Mouse (Mus musculus) CH12.LX (cell line): ENCODE data around the gene E2f3. TPM values are rescaled to one million over a fixed set of nuclear protein-coding genes. Genes with fewer than 3 reads are reported as not detected.

ENCODE experiments used
- DNase-seq: peaks from one replicate; pipeline ENCODE4 v3.0.0-alpha.2; 2013; ENCODE audit errors: extremely low read depth
- H3K27ac ChIP-seq: 2 replicates; pipeline ENCODE4 v1.5.1; 2012; ENCODE audit warnings: low read depth, mild to moderate bottlenecking, control low read depth, moderate library complexity; ENCODE audit not compliant: insufficient read depth
- H3K27me3 ChIP-seq: replicated peaks from 2 replicates; pipeline ENCODE3; 2012; ENCODE audit warnings: inconsistent platforms
- H3K36me3 ChIP-seq, 2 experiments: replicated peaks in 1 of 2; 2 replicates each; pipeline versions ENCODE3 to v1.6.1; 2012; ENCODE audit warnings: inconsistent platforms in 1 of 2, low read length in 1 of 2, mild to moderate bottlenecking in 1 of 2, mixed read lengths in 1 of 2, moderate library complexity in 1 of 2; ENCODE audit not compliant: control insufficient read depth in 1 of 2, insufficient read depth in 1 of 2
- H3K4me1 ChIP-seq, 2 experiments: 2 replicates each; pipeline ENCODE4 v1.6.1; 2012; ENCODE audit warnings: inconsistent platforms in 1 of 2, moderate library complexity in 1 of 2; ENCODE audit not compliant: insufficient read depth in 2 of 2, control insufficient read depth in 1 of 2
- H3K4me2 ChIP-seq: 2 replicates; pipeline ENCODE4 v1.6.1; 2012; ENCODE audit warnings: low read depth, mild to moderate bottlenecking, control low read depth; ENCODE audit not compliant: poor library complexity, insufficient read depth, severe bottlenecking
- H3K4me3 ChIP-seq, 3 experiments: fragments of 150-350 bp in 1 of 3; sonication (generic) in 1 of 3; replicated peaks in 1 of 3; 2 replicates each; pipeline versions ENCODE3 to v1.5.1; 2011 to 2012; ENCODE audit warnings: low read depth in 2 of 3, low read length in 2 of 3, mild to moderate bottlenecking in 2 of 3, moderate library complexity in 2 of 3, control low read depth in 1 of 3, improper control_type of control experiment in 1 of 3, inconsistent platforms in 1 of 3, mixed read lengths in 1 of 3; ENCODE audit not compliant: poor library complexity in 1 of 3
- H3K79me2 ChIP-seq: replicated peaks from 2 replicates; pipeline ENCODE4 v1.6.1; 2012; ENCODE audit warnings: mild to moderate bottlenecking, moderate library complexity; ENCODE audit not compliant: control insufficient read depth, poor library complexity, insufficient read depth, severe bottlenecking; ENCODE audit errors: extremely low read depth
- H3K9ac ChIP-seq: 2 replicates; pipeline ENCODE4 v1.6.1; 2012; ENCODE audit warnings: low read depth, mild to moderate bottlenecking, control low read depth, moderate library complexity; ENCODE audit not compliant: insufficient read depth
- H3K9me3 ChIP-seq: replicated peaks from 2 replicates; pipeline ENCODE3; 2012; ENCODE audit warnings: low read length, inconsistent platforms, mixed read lengths
- CHD2 ChIP-seq: IDR thresholded peaks from 2 replicates; pipeline ENCODE4 v1.6.1; 2011; ENCODE audit warnings: low read length, improper control_type of control experiment
- E2F4 ChIP-seq: IDR thresholded peaks from 2 replicates; pipeline ENCODE4 v1.6.1; 2011; ENCODE audit warnings: low read depth, low read length, improper control_type of control experiment; ENCODE audit not compliant: insufficient replicate concordance
- EP300 ChIP-seq: IDR thresholded peaks from 2 replicates; pipeline ENCODE4 v1.6.1; 2011; ENCODE audit warnings: low read length, improper control_type of control experiment
- ETS1 ChIP-seq: conservative IDR thresholded peaks from 2 replicates; pipeline ENCODE4 v1.6.1; 2012; ENCODE audit warnings: low read depth, mild to moderate bottlenecking, inconsistent platforms, low read length, improper control_type of control experiment, moderate library complexity
- GABPA ChIP-seq: IDR thresholded peaks from 2 replicates; pipeline ENCODE4 v1.6.1; 2012; ENCODE audit warnings: low read depth, low read length, improper control_type of control experiment, inconsistent platforms; ENCODE audit not compliant: insufficient replicate concordance
- IRF4 ChIP-seq: IDR thresholded peaks from 2 replicates; pipeline ENCODE4 v1.6.1; 2014; ENCODE audit warnings: low read depth, mild to moderate bottlenecking, inconsistent platforms, low read length, improper control_type of control experiment
- JUND ChIP-seq: conservative IDR thresholded peaks from 2 replicates; pipeline ENCODE4 v1.6.1; 2011; ENCODE audit warnings: low read depth, low read length, improper control_type of control experiment
- MAFK ChIP-seq: IDR thresholded peaks from 2 replicates; pipeline ENCODE4 v1.6.1; 2011; ENCODE audit warnings: low read length, improper control_type of control experiment; ENCODE audit not compliant: insufficient replicate concordance
- MAZ ChIP-seq: IDR thresholded peaks from 2 replicates; pipeline ENCODE4 v1.6.1; 2012; ENCODE audit warnings: low read depth, mild to moderate bottlenecking, inconsistent platforms, low read length, improper control_type of control experiment, moderate library complexity
- MXI1 ChIP-seq: IDR thresholded peaks from 2 replicates; pipeline ENCODE4 v1.6.1; 2011; ENCODE audit warnings: mild to moderate bottlenecking, low read depth, low read length, improper control_type of control experiment
- NELFE ChIP-seq: IDR thresholded peaks from 2 replicates; pipeline ENCODE4 v1.6.1; 2011; ENCODE audit warnings: low read depth, low read length, improper control_type of control experiment
- PAX5 ChIP-seq: IDR thresholded peaks from 2 replicates; pipeline ENCODE4 v1.6.1; 2012; ENCODE audit warnings: low read length, inconsistent platforms, mixed read lengths
- POLR2AphosphoS2 ChIP-seq: IDR thresholded peaks from 2 replicates; pipeline ENCODE4 v1.6.1; 2011; ENCODE audit warnings: low read depth, low read length, improper control_type of control experiment
- RAD21 ChIP-seq: IDR thresholded peaks from 2 replicates; pipeline ENCODE4 v1.6.1; 2011; ENCODE audit warnings: low read depth, mild to moderate bottlenecking, low read length, improper control_type of control experiment, moderate library complexity
- RCOR1 ChIP-seq: conservative IDR thresholded peaks from 2 replicates; pipeline ENCODE4 v1.6.1; 2012; ENCODE audit warnings: low read depth, mild to moderate bottlenecking, inconsistent platforms, low read length, improper control_type of control experiment
- SMC3 ChIP-seq: IDR thresholded peaks from 2 replicates; pipeline ENCODE4 v1.6.1; 2011; ENCODE audit warnings: low read depth, low read length, improper control_type of control experiment
- TBP ChIP-seq: conservative IDR thresholded peaks from 2 replicates; pipeline ENCODE4 v1.6.1; 2011; ENCODE audit warnings: low read depth, low read length, improper control_type of control experiment
- ZC3H11A ChIP-seq: IDR thresholded peaks from 2 replicates; pipeline ENCODE4 v1.6.1; 2012; ENCODE audit warnings: low read depth, mild to moderate bottlenecking, inconsistent platforms, low read length, improper control_type of control experiment
- ZKSCAN1 ChIP-seq: IDR thresholded peaks from 2 replicates; pipeline ENCODE4 v1.6.1; 2012; ENCODE audit warnings: low read depth, inconsistent platforms, low read length, improper control_type of control experiment, borderline replicate concordance
- ZMIZ1 ChIP-seq: IDR thresholded peaks from 2 replicates; pipeline ENCODE4 v1.6.1; 2012; ENCODE audit warnings: low read depth, mild to moderate bottlenecking, inconsistent platforms, low read length, improper control_type of control experiment
- dilution Hi-C: fragments of 300-500 bp; cut with MboI; formaldehyde crosslinking; loops from 2 replicates; pipeline ENCODE4 v1.14.3; 2020; ENCODE audit warnings: low sequenced_read_pairs; ENCODE audit not compliant: extremely low pct_unique_long_range_greater_than_20kb, extremely low pct_ligation_motif_present
- in situ Hi-C: fragments of 300-500 bp; cut with MboI; formaldehyde crosslinking; loops from 3 replicates; pipeline ENCODE4 v1.14.3; 2019; ENCODE audit warnings: low sequenced_read_pairs, low pct_ligation_motif_present, low pct_unique_long_range_greater_than_20kb, mixed read lengths
- polyA plus RNA-seq: library from polyadenylated mRNA; unstranded; fragments of >175 nt; gene quantifications from 2 replicates; pipeline ENCODE4 v1.2.1, GENCODE M21; 2012; ENCODE audit warnings: low read depth; ENCODE audit not compliant: insufficient read length
- total RNA-seq, 2 experiments: library from RNA; depleted of rRNA; stranded (reverse); fragments of 300-350 nt in 1 of 2; fragments of >200 nt in 1 of 2; gene quantifications; 2 replicates each; pipeline ENCODE4 v1.2.3; 2012 to 2014

The E2f3 gene
- total and polyA plus RNA-seq, 3 experiments: 7.6 to 20.7 (median 12.9) TPM

DNA sequence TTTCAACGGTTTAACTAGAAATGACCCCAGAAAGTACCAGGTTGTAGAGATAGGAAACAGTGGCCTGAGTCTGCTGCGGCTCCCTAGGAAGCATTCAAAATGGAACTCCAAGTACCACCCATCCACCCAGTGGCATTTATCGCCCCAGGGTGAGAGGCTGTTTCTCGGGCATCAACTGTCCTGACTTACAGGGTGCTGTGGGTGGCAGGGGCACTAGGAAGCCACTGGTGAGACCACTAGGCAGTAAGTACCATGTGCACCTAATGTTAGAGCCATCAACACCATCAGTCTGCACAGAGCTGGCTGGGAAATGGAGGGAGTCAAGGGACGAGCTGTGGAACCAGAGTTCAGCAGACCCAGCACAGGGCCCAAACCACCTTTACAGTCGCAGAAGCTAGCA is 25.4 kb downstream of the E2f3 start:
- Histone ChIP-seq H3K79me2 (peaks cover 49% of the 10 kb centered on the region), H3K36me3 (peaks cover 0 to 82% of the 10 kb centered on the region in 2 experiments)
- no peak for TF ChIP-seq POLR2AphosphoS2
- no peak for TF ChIP-seq RAD21
- TF ChIP-seq RCOR1: no peak
- TF ChIP-seq, all 38 proteins: peak for 0
- peaks cover 12 to 77% of the 10 kb centered on the region in 2 experiments for H3K4me1 ChIP-seq
- no peak overlapping the region for H3K9ac ChIP-seq
- dilution Hi-C loops (no loop called here), in situ Hi-C loops (no loop called here)
- no peak overlapping the region for H3K4me3 ChIP-seq
- H3K27me3 ChIP-seq: no peaks in the 10 kb centered on the region
- no peak for DNase-seq
- no peak overlapping the region for H3K27ac ChIP-seq
- H3K9me3 ChIP-seq: no peaks in the 10 kb centered on the region
- H3K4me2 ChIP-seq: no peak overlapping the region

- H3K27me3 ChIP-seq: no peaks in the 10 kb centered on the region
- dilution Hi-C loops: no loop called here
- H3K79me2 ChIP-seq: peaks cover 45% of the 10 kb centered on the region
- no peak overlapping the region for H3K4me2 ChIP-seq
- no peak for DNase-seq
- H3K9ac ChIP-seq: no peak overlapping the region
- peaks cover 9 to 55% of the 10 kb centered on the region in 2 experiments for H3K4me1 ChIP-seq
- peaks cover 9% of the 10 kb centered on the region for H3K9me3 ChIP-seq
- in situ Hi-C loops: no loop called here
- peaks cover 3 to 77% of the 10 kb centered on the region in 2 experiments for H3K36me3 ChIP-seq
- H3K4me3 ChIP-seq: no peak overlapping the region
- H3K27ac ChIP-seq: no peak overlapping the region
- no peak for TF ChIP-seq POLR2AphosphoS2
- no peak for TF ChIP-seq CHD2
- TF ChIP-seq TBP: no peak
- no peak for TF ChIP-seq ZC3H11A
- no peak for TF ChIP-seq MAZ
- no peak for TF ChIP-seq MAFK
- no peak for TF ChIP-seq SMC3
- TF ChIP-seq ZMIZ1: no peak
- TF ChIP-seq EP300: no peak
- TF ChIP-seq ETS1: no peak
- no peak for TF ChIP-seq GABPA
- TF ChIP-seq NELFE: no peak
- no peak for TF ChIP-seq IRF4
- no peak for TF ChIP-seq JUND
- TF ChIP-seq PAX5: no peak
- no peak for TF ChIP-seq RCOR1
- TF ChIP-seq E2F4: no peak
- no peak for TF ChIP-seq MXI1
- TF ChIP-seq ZKSCAN1: no peak
Observed at GRCm38 (mm10) chr13:29957731-29958254, 28.1 kb downstream of the E2f3 start.
